Mouse (Mus musculus) lung, postnatal 4 days (tissue): ENCODE measurements around the gene Dock2.

Experiments
- DNase-seq, 2 experiments: peaks; one replicate each; pipeline ENCODE4 v3.0.0; 2021

The Dock2 gene

DNA sequence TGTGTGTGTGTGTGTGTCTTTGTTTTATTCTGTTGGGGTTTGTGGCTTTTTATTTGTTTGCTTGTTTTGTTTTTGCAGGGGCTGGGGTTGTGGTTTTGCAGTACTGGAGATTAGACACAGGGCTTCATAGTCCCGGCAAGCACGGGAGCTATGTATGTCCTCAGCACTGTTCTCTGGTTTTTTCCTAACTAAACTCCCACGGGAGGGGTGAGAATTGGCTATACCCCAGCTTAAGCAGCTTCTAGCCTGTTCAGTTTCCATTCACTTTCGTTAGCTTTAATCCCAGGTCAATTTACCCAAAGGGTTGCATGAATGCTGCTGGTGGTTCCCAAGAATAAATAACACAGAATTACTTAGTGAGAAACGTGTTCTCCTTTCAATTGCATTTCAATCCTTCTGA lies 376.8 kb downstream of the Dock2 start:
- no peak for DNase-seq

DNA sequence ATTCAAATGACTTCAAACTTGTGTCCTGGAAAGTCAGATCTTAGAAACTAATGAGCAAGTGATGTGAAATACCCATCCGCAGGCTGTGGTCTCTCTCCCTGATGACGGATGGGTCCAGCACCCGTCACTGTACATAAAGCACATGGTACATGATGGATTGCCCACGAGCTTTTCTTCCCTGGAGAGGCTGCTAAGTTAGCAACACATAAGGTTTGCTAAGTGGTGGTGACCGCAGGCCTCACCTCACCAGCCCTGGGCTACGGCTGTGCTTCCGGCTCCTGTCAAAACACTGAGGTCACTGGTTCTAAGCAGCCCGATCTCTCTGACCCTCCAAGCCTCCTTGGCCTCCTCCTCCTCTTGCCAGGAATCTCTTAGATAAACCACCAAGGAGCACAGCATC lies 377.4 kb downstream of the Dock2 start:
- DNase-seq = no peak

DNA sequence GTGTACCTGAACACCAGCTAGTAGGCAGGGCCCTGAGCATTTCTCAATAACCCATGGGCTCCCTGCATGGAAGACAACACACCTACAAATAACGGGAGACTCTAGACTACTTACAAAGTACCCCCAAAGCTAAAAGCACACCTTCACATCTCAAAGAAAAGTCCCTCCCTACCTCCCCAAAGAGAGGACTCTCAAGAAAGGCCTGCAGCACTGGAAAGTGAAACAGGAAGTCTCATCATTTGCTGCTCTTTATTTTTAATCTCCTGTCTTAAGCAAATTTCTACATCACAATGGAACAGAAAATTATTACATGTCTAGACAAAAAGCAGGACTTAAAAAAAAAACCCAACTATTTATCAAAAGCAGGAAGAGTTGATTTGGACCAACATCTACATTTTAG lies 378.4 kb downstream of the Dock2 start:
- DNase-seq = no peak

DNA sequence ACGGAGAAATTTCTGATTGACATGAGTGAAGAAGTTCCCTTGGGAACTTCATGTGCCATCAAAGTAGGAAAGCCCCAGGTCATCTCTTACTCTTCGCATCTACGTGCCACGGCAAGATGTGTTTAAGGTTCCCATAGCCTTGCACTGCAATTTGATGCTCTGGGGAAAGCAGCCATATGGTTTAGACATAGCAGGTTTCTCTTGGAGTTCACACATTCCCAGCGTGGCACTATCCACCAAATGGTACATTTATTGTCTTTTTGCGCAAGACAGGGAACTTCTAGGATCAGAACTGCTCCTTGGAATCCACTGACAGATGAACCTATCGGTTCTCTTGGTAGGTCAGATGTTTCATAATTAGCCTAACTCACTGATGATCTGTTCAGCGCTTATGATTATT lies 382.3 kb downstream of the Dock2 start:
- DNase-seq = no peak

DNA sequence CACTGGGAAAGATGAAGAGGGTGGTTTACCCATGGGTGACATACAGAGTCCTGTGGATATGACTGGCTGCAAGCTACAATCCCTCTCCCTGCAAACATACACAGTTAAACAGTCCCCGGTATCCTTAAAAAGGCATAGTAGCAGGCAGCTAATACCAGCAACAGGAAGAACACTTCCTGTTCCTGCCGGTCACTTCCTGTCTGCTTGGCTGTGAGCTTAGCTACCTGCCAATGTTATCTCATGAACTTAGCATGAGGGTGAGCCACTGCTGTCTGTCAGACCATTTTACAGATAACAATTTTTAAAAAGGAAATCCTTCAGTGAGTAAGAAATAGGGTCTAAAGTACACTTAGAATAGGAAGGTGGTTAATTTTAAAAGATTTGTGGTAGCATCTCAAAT lies 385.1 kb downstream of the Dock2 start:
- no peak for DNase-seq

DNA sequence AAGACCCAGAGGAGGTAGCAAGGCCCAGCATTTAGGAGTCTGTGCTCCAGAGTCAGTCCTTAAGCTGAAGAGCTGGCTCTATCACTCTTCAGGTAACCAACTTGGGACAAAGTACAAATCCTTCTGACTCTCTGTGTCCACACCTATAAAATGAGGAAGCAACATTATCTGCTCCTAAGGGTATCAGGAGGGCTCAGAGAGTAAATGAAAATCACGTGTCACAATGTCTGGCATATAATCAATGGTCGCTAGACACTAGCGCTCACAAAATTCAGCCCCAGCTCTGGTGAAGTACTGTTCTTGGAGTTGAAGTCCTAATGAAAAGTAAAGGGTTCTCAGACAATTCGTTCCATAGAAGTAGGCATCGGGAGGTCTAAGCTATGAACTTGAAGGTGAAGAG lies 386.0 kb downstream of the Dock2 start:
- DNase-seq = no peak

DNA sequence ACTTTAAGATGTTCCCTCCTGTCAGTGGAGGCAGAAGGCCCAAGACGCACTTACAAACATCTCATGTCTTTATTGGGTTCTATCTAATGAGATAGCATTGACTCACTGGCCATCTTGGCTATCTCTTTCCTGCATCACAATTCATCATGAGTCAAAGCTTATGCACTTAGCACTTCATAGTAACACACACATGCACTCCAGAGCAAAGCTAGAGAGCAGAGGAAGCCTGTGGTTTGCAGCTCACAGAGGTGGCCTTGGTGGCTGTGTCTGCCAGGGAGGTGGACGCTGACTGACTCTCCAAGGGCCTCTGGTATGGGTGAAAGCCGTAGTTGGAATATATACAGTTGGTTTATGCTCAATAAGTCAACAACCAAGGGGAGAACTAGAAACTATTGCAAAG lies 387.9 kb downstream of the Dock2 start:
- DNase-seq = no peak

DNA sequence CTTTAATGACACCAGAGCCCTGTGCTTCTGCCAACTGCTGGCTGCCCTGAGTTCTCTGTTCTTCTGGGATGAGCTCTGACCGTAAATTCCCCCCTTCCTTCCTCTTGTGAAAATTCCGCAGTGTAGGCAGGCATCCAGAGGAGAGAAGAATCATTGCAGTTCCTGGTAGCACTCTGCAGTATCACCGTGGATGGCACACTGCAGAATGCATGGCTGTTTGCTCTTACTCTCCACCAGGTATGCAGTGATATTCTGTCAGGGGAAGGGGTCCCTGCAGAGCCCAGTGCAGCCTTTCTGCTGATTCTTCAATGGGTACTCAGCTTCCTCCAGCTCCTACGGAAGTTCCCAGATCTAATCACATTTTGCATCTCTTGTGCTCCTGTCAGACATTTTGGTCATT lies 391.6 kb downstream of the Dock2 start:
- DNase-seq = no peak

DNA sequence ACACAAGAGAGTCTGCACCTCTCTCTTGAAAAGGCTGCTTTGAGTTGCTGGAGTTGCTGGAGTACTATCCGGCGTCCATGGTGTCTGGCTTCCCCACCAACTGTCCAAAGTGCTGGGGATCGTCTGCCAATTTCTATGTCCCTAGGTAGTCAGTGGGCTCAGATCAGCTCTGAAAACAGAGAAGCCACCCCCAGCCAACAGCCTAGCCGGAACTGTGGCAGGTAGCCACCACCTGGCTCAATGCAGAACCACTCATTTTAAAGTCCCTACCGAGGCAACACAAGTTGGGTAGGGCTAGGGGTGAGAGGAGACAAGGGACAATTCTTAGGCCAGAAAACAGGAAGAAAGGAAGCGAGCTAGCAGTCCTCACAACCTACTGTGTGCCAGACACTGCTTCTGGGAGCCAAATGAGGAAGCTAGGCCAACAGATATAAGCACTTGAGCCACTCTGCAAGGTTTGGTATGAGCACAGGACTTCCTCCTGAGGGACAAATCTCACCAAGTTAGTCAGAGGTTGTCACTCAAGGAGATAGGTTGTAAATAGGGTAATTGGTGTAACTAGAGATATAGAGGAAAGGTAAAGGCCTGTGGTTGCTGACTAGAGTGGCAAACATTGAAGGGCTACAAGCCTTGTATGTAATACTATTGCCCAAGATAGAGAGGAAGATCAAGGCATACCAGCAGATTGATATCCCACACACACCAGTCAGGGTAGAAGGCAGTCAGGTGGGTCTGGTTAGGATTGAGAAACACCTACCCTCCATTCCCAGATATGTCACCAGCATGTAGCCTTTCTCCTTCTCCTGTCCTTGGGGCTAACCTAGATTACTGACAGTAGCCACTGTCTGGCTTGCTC lies 394.2 kb downstream of the Dock2 start:
- DNase-seq = no peak

DNA sequence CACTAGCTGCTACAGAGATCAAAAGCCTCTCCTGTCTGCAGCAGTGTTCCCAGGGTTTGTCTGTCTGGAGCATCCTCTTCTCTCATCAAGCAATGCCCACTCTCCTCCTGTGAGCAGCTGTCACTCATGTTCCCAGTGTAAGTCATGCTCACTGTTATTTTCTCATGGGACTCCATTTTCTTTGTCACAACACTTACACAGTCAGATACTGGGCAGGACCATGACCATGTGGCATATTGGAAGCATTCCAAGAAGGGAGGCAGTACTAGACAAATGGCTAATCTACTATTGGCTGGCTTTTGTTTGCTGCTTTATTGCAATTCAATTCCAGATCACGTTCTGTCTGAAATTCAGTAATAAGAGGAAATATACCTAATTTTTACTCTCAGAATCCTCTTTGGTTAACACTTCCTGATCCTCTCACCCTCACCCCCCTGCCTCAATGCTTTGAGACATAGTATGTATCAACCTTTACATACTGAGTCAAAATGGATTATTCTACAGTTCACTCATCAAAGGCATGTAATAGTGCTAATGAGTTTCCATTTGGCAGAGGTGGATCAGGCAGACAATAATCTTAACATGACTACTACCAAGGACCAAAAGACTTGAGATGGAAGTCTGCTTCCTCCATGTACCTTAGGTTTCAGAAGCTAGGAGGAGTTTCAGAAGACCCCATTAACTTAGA lies 398.5 kb downstream of the Dock2 start:
- DNase-seq = no peak

DNA sequence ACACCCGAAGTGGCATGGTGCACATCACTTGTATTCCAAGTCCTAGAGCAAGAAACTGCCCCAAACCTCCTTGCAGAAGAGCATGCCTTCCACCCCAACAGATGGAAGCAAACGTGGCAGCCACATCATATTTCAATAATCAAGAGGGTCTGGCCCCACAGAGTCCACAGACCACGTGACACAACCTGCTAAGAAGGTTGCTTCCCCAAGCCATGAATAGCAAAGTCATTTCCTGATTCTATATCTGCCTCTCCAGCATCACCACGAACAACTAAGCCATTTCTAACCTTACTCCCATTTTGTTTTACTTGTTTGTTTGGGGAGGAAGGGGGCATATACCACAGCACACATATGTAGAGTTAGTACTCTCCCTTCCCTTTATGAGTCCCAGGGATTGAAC lies 399.5 kb downstream of the Dock2 start:
- DNase-seq = no peak

DNA sequence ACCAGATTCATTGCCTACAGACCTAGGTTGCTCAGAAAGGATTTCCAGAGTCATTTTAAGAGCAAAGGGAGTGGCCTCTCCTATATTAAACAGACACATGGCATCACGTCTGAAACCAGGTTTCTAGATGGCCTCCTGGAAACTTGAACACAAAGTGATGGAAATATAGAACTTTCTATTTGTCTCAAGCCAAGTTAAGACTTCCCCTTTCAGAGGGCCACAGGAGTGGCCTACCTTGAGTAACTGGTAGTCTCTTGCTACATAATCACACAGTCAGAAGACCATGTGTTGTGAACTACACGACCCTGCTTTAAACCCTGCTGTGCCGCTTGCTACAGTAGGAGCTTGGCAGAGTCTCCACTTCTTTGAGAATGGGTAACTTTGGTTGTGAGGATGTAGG lies 400.2 kb downstream of the Dock2 start:
- DNase-seq = no peak

DNA sequence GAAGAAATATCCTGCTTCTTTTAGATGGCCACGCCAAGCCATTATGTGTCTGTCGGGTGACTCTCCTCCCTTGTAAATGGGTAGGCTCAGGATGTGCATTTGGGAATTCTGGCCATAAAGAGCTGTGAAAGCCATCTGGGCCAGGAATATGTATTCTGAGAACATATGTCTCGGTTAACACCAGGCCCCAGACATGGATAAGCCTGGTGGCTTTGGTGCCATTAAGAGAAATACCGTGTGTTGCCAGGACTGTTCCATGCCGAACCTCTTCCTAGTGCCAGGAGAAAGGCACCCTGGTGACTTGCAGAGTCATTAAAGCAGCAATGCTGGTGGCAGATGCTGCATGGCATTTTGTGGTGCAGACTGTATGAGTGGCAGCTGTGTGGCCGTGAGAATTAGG lies 406.0 kb downstream of the Dock2 start:
- no peak for DNase-seq

DNA sequence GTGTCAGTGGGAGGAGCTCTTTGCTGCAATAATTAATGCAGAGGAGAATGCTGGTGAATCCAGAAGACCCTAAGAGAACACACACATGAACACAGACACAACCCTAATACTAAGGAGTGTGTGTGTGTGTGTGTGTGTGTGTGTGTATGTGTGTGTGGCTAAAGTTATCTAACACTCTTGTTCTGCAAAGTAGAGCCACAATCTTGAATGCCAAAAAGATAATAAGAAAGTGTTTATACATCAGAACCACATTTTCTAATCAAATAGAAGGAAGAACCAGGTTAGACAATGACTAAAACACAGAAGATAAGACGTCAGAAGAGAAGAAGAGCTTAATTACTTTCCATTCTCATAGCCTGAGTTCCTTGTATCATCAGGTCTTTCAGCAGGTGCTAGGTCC lies 408.1 kb downstream of the Dock2 start:
- DNase-seq = no peak

DNA sequence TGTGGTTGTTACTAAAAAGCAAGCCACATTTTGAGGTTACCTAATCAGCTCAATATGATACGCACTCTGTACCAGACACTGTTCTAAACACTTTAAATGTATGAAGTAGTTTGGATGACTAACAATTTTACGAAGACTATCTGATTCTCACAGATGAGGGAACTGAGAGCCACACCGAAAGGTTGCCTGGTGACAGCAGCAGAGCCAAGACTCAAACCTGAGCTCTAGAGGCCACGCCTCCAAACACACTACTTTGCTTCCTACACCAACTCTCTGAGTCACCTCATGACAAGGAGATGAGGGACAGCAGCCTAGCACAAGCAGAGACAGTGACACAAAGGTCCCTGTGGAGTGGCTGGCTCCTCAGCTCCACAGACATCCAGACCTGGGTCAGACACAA lies 411.5 kb downstream of the Dock2 start:
- no peak for DNase-seq

DNA sequence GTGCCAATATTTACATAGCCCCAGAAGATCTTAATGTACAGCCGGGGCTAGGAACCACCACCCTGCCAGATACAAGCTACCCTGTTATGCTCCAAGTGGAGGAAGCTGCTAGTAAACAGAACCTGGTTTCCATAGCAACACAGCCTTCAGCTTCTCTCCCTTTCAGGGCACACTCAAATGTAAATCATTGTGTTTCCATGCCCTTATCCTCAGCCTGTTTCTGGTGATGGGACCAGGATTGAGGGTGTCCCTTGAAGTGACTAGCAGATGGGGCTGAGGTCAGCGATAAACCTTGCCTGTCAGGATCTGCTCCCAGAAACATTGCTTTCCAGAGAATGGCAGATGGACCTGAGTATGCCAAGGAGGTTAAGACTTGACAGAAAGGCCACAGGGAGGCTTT lies 427.6 kb downstream of the Dock2 start:
- DNase-seq = no peak

DNA sequence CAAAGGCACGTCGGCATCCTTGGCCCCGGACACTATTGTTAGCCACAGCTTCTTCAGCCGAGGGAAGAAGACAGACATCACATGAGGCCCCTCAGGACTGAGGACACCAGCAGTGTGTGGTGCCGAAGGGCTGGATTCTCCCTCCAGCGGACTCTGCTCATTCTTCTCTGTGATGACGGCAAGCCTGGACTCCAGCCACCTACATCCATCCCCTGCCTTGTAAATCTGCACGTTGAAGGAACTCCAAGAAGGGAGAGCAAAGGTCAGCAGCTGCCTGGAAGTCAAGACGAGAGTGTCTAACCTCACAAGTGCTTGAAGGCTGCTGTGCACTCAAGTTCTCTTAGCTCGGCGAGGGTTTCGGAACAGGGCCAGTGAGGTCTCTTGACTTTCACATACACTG lies 428.3 kb downstream of the Dock2 start:
- no peak for DNase-seq

DNA sequence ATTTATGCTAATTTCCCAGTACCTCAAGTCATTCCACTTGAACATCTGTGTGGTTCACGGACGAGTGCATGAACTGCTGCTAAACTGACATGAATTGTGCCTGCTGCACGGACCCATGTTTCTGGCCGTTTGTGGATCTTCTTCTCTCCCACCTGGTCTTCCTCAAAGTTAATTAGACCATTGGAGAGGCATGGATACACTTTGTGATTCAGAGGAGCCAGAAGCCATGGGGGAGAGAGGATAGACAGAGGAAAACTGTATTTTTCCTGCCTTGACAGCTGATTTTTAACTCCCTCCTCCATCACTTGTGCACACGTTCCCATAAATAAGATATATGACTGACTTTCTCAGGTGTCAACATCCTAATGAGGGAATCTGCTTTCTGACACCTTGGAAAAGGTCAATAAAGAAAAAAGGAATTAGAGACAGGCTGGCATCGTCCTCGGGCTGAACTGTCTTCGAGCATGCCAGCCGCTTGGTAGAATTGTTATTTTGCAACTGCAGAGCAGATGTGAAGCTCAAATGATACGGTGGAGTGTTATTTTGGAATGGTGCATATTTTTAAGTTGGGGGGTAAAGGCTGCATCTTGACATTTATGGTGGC lies 434.1 kb downstream of the Dock2 start:
- DNase-seq = no peak

DNA sequence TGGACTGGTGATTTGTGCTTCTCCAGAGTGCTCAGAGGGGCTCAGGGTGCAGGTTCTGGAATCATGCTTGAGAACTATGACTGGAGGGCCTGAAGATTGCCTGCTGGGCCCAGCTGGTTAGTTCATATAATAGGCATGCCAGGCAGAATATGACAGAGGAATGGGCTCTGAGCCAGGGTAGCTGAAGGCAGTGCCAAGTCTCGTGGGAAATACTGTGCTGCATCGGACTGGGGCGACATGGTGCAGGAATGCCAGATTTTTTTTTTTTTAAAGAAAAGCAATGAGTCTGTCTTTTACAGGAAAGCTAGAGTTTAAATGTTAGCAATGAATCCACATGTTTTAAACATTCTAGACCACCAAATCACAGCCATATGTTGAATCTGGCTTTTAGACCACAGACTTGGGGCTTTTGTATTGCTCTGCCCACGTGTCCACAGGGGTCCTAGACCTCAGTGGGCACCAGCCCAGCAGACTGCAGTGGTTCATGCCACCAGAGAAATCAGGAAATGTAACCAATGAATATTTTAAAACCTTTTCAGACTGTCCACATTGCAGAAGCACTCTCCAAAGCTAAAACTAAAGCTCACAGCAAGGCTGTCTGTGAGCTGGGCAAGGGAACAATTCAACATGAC lies 435.3 kb downstream of the Dock2 start:
- peak; percentile 62 to 79 for DNase-seq

DNA sequence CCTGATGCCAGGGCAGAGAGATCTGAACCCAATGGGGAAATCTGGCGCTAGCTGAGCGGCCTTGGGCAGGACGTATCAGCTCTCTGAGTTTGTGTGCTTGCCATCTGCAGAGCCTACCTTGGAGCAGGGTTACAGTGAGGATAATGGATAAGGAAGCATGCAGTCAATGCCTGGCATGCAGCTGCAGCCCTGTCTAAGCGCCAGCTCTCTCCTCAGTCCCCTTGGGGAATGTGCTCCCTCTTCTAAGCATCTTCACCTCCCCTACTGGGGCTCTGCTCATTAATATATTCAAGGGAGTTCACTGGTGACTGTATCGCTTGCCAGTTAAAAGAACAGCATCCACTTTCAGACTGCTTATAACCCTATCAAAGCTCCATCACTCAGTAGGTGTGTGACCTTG lies 439.4 kb downstream of the Dock2 start:
- DNase-seq = no peak

DNA sequence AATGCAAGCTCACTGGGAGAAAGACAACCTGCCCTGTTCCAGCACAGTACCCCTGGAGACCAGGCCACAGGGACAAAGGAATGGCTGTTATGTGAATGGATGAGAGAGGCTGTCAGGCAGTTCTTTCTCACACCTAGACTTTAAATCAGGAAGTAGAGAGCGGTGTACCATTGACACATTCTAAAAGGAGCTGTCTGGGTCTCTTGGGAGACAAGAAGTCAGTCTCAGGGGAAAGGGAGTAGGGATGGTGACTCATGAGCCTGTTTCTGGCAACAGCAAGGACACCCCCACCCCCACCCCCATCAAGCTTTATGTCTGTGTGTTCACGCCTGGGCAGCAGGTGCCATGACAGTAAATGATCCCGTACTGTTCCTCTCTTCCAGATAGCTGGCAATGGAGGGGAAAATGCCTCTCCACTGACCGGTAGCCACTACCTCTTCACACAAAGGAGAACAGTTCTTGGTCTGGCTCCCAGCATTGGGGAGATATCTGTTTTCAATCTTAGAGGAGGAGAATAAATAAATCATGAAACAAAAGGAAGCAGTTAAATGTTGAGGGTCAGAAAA lies 439.9 kb downstream of the Dock2 start:
- no peak for DNase-seq

DNA sequence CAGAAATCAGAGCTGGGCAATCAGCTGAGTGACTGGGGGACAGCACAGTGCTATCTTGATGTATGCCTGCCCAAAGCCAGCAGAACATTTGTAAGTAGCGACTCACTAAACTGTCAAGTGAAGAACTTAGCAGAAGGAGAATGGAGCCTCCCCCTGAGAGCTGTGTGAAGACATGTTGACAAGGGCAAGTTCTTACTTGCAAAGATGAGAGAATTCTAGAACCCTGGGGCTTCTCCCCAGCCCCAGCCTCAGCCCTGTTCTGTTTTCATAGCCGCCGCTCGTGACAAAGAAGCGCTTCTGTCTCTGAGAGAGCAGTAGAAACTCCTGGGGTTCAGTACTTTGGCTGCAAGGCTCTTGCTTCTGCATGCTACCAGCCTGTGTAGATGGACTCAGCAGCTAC lies 444.0 kb downstream of the Dock2 start:
- DNase-seq = no peak

DNA sequence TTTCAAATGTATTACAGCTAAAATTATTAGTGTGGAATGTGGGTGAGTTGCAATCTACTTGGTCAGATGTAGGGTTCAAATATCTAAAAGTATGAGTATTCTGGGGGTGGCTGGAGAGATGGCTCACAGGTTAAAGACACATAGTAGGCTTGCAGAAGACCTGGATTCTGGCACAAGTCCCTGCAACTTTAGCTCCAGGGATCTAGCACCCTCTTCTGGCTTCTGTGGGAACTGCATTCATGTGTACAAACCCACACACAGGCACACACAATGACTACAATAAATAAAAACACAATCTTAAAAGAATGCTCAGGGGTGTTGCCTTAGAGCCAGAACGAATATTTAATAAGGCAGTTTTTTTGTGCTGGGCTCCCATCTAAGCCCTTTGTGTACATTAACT lies 445.8 kb downstream of the Dock2 start:
- no peak for DNase-seq
